Mouse (Mus musculus): ENCODE results near the gene Gtf2h2. TPM values are rescaled to one million over a fixed set of nuclear protein-coding genes. Genes with fewer than 3 reads are reported as not detected.

Gene Gtf2h2
- polyA plus RNA-seq, 1 experiment from 2014 or later = 91.5 TPM

- H3K4me2 ChIP-seq (ENCODE audit: low read depth, low read length) = no peak overlapping the region
Measured at GRCm38 (mm10) chr13:100521724-100522591, 29.6 kb upstream of the Gtf2h2 start.

GRCm38 (mm10) chr13:100519162-100519561 lies 26.8 kb upstream of the Gtf2h2 start:
- no peak overlapping the region for H3K4me2 ChIP-seq (ENCODE audit: low read depth, low read length)
- no peaks in the 10 kb centered on the region for H3K4me1 ChIP-seq (ENCODE audit: control insufficient read depth, insufficient read depth, low read length)
- no peaks in the 10 kb centered on the region for H3K36me3 ChIP-seq (replicated peaks; ENCODE audit: control insufficient read depth, insufficient read depth, low read depth, low read length)
- H3K9me3 ChIP-seq (replicated peaks; ENCODE audit: control insufficient read depth, low read length) = no peaks in the 10 kb centered on the region
- H3K9ac ChIP-seq (replicated peaks; ENCODE audit: low read length) = no peak overlapping the region
- H3K4me3 ChIP-seq (ENCODE audit: low read depth, low read length) = no peak overlapping the region
- DNase-seq (ENCODE audit: low spot score) (no peak), ATAC-seq (replicated peaks; ENCODE audit: insufficient number of reproducible peaks, low FRiP score, low TSS enrichment, low read depth) (no peak)
- no peaks in the 10 kb centered on the region for H3K27me3 ChIP-seq (ENCODE audit: control insufficient read depth, insufficient read depth, low read length)
- no peak overlapping the region for H3K27ac ChIP-seq (replicated peaks; ENCODE audit: low read depth, low read length)
- 69% methylated on average over 2 of the region's 2 CpGs for WGBS

More at GRCm38 (mm10) chr13:100521724-100522591, 29.6 kb upstream of the Gtf2h2 start:
- H3K36me3 ChIP-seq (replicated peaks; ENCODE audit: control insufficient read depth, insufficient read depth, low read depth, low read length) = no peaks in the 10 kb centered on the region
- H3K4me3 ChIP-seq (ENCODE audit: low read depth, low read length) = no peak overlapping the region
- ATAC-seq (replicated peaks; ENCODE audit: insufficient number of reproducible peaks, low FRiP score, low TSS enrichment, low read depth) (no peak), DNase-seq (ENCODE audit: low spot score) (no peak)
- no peak overlapping the region for H3K27ac ChIP-seq (replicated peaks; ENCODE audit: low read depth, low read length)
- no peaks in the 10 kb centered on the region for H3K27me3 ChIP-seq (ENCODE audit: control insufficient read depth, insufficient read depth, low read length)
- WGBS = 80% methylated on average over 9 of the region's 9 CpGs
- H3K4me1 ChIP-seq (ENCODE audit: control insufficient read depth, insufficient read depth, low read length) = no peaks in the 10 kb centered on the region
- no peak overlapping the region for H3K9ac ChIP-seq (replicated peaks; ENCODE audit: low read length)
- no peaks in the 10 kb centered on the region for H3K9me3 ChIP-seq (replicated peaks; ENCODE audit: control insufficient read depth, low read length)

GRCm38 (mm10) chr13:100518191-100518590 lies 25.8 kb upstream of the Gtf2h2 start:
- Histone ChIP-seq H3K4me3 (ENCODE audit: low read depth, low read length) (no peak overlapping the region), H3K4me1 (ENCODE audit: control insufficient read depth, insufficient read depth, low read length) (no peaks in the 10 kb centered on the region), H3K9ac (replicated peaks; ENCODE audit: low read length) (no peak overlapping the region), H3K27me3 (ENCODE audit: control insufficient read depth, insufficient read depth, low read length) (no peaks in the 10 kb centered on the region), H3K27ac (replicated peaks; ENCODE audit: low read depth, low read length) (no peak overlapping the region), H3K4me2 (ENCODE audit: low read depth, low read length) (no peak overlapping the region), H3K36me3 (replicated peaks; ENCODE audit: control insufficient read depth, insufficient read depth, low read depth, low read length) (no peaks in the 10 kb centered on the region), H3K9me3 (replicated peaks; ENCODE audit: control insufficient read depth, low read length) (no peaks in the 10 kb centered on the region)
- ATAC-seq (replicated peaks; ENCODE audit: insufficient number of reproducible peaks, low FRiP score, low TSS enrichment, low read depth) (no peak), DNase-seq (ENCODE audit: low spot score) (peak; percentile 30)
- WGBS = 88% methylated on average over 6 of the region's 6 CpGs

- DNase-seq (ENCODE audit: low spot score) = no peak
- no peak overlapping the region for H3K4me2 ChIP-seq (ENCODE audit: low read depth, low read length)
- H3K4me3 ChIP-seq (ENCODE audit: low read depth, low read length) = no peak overlapping the region
- no peaks in the 10 kb centered on the region for H3K9me3 ChIP-seq (replicated peaks; ENCODE audit: control insufficient read depth, low read length)
- H3K4me1 ChIP-seq (ENCODE audit: control insufficient read depth, insufficient read depth, low read length) = no peaks in the 10 kb centered on the region
- no peaks in the 10 kb centered on the region for H3K36me3 ChIP-seq (replicated peaks; ENCODE audit: control insufficient read depth, insufficient read depth, low read depth, low read length)
- no peak overlapping the region for H3K9ac ChIP-seq (replicated peaks; ENCODE audit: low read length)
- ATAC-seq (replicated peaks; ENCODE audit: insufficient number of reproducible peaks, low FRiP score, low TSS enrichment, low read depth) = no peak
- no peaks in the 10 kb centered on the region for H3K27me3 ChIP-seq (ENCODE audit: control insufficient read depth, insufficient read depth, low read length)
- no peak overlapping the region for H3K27ac ChIP-seq (replicated peaks; ENCODE audit: low read depth, low read length)
- WGBS = 84% methylated on average over 6 of the region's 6 CpGs
Measured at GRCm38 (mm10) chr13:100517652-100518153, 25.3 kb upstream of the Gtf2h2 start.

- DNase-seq (ENCODE audit: low spot score) = peak; percentile 56
- WGBS = 46% methylated on average over 12 of the region's 12 CpGs
- H3K36me3 ChIP-seq (replicated peaks; ENCODE audit: control insufficient read depth, insufficient read depth, low read depth, low read length) = no peaks in the 10 kb centered on the region
- H3K4me1 ChIP-seq (ENCODE audit: control insufficient read depth, insufficient read depth, low read length) = no peaks in the 10 kb centered on the region
- no peak for ATAC-seq (replicated peaks; ENCODE audit: insufficient number of reproducible peaks, low FRiP score, low TSS enrichment, low read depth)
- H3K9me3 ChIP-seq (replicated peaks; ENCODE audit: control insufficient read depth, low read length) = no peaks in the 10 kb centered on the region
- no peak overlapping the region for H3K4me2 ChIP-seq (ENCODE audit: low read depth, low read length)
- H3K27ac ChIP-seq (replicated peaks; ENCODE audit: low read depth, low read length) = peak overlapping the region; percentile 35; the same call in 1 of the 2 replicates
- no peak overlapping the region for H3K4me3 ChIP-seq (ENCODE audit: low read depth, low read length)
- H3K27me3 ChIP-seq (ENCODE audit: control insufficient read depth, insufficient read depth, low read length) = no peaks in the 10 kb centered on the region
- H3K9ac ChIP-seq (replicated peaks; ENCODE audit: low read length) = no peak overlapping the region; the same call in 1 of the 2 replicates
Measured at GRCm38 (mm10) chr13:100516213-100517105, 24.1 kb upstream of the Gtf2h2 start.

- Histone ChIP-seq H3K9ac (replicated peaks; ENCODE audit: low read length) (no peak overlapping the region), H3K4me1 (ENCODE audit: control insufficient read depth, insufficient read depth, low read length) (no peaks in the 10 kb centered on the region), H3K4me3 (ENCODE audit: low read depth, low read length) (no peak overlapping the region), H3K27ac (replicated peaks; ENCODE audit: low read depth, low read length) (no peak overlapping the region), H3K4me2 (ENCODE audit: low read depth, low read length) (no peak overlapping the region), H3K36me3 (replicated peaks; ENCODE audit: control insufficient read depth, insufficient read depth, low read depth, low read length) (no peaks in the 10 kb centered on the region), H3K27me3 (ENCODE audit: control insufficient read depth, insufficient read depth, low read length) (no peaks in the 10 kb centered on the region), H3K9me3 (replicated peaks; ENCODE audit: control insufficient read depth, low read length) (no peaks in the 10 kb centered on the region)
- no peak for ATAC-seq (replicated peaks; ENCODE audit: insufficient number of reproducible peaks, low FRiP score, low TSS enrichment, low read depth)
- DNase-seq (ENCODE audit: low spot score) = no peak
- 83% methylated on average over 2 of the region's 2 CpGs for WGBS
Measured at GRCm38 (mm10) chr13:100512792-100513191, 20.4 kb upstream of the Gtf2h2 start.

- Histone ChIP-seq H3K4me2 (ENCODE audit: low read depth, low read length) (no peak overlapping the region), H3K9ac (replicated peaks; ENCODE audit: low read length) (no peak overlapping the region), H3K36me3 (replicated peaks; ENCODE audit: control insufficient read depth, insufficient read depth, low read depth, low read length) (no peaks in the 10 kb centered on the region), H3K9me3 (replicated peaks; ENCODE audit: control insufficient read depth, low read length) (no peaks in the 10 kb centered on the region), H3K4me1 (ENCODE audit: control insufficient read depth, insufficient read depth, low read length) (no peaks in the 10 kb centered on the region), H3K27ac (replicated peaks; ENCODE audit: low read depth, low read length) (no peak overlapping the region), H3K4me3 (ENCODE audit: low read depth, low read length) (no peak overlapping the region), H3K27me3 (ENCODE audit: control insufficient read depth, insufficient read depth, low read length) (no peaks in the 10 kb centered on the region)
- ATAC-seq (replicated peaks; ENCODE audit: insufficient number of reproducible peaks, low FRiP score, low TSS enrichment, low read depth) (no peak), DNase-seq (ENCODE audit: low spot score) (no peak)
- 78% methylated on average over 4 of the region's 4 CpGs for WGBS
Measured at GRCm38 (mm10) chr13:100511860-100512364, 19.5 kb upstream of the Gtf2h2 start.
